Mouse (Mus musculus): ENCODE measurements around the gene Ctsl.

- TF ChIP-seq TAL1 (IDR thresholded peaks at IDR 0.05; ENCODE audit: low read length): no peak
- TF ChIP-seq GATA1 (IDR thresholded peaks at IDR 0.05; ENCODE audit: low read length): no peak
These were observed 27.4 kb upstream of the Ctsl start for GRCm38 (mm10) chr13:64398065-64398464.
